Mouse (Mus musculus) lung, embryonic 16.5 days (tissue): Measurements from ENCODE around the gene Rnf115. TPM values are rescaled to one million over a fixed set of nuclear protein-coding genes. Genes with fewer than 3 reads are reported as not detected.

Experiments
- ATAC-seq: fragments of 200-750 bp; cut with Nextera tagmentation; 2 replicates; pipeline ENCODE4 v1.8.0; 2017; ENCODE audit warnings: low read depth, mild to moderate bottlenecking, moderate library complexity
- H3K27ac ChIP-seq: fragments of 300-500 bp; sonication (generic); 2 replicates; pipeline ENCODE4 v1.5.1; 2014; ENCODE audit warnings: mild to moderate bottlenecking, control low read depth, low read length
- H3K27me3 ChIP-seq: fragments of 300-500 bp; sonication (generic); 2 replicates; pipeline ENCODE4 v1.6.1; 2014; ENCODE audit warnings: low read depth, low read length, mixed read lengths; ENCODE audit not compliant: control insufficient read depth, insufficient read depth
- H3K36me3 ChIP-seq: fragments of 300-500 bp; sonication (generic); 2 replicates; pipeline ENCODE4 v1.6.1; 2014; ENCODE audit warnings: low read length; ENCODE audit not compliant: control insufficient read depth, insufficient read depth
- H3K4me1 ChIP-seq: fragments of 300-500 bp; sonication (generic); replicated peaks from 2 replicates; pipeline ENCODE4 v1.6.1; 2014; ENCODE audit warnings: low read length, mixed read lengths; ENCODE audit not compliant: control insufficient read depth, insufficient read depth
- H3K4me2 ChIP-seq: fragments of 300-500 bp; sonication (generic); 2 replicates; pipeline ENCODE4 v1.6.1; 2014; ENCODE audit warnings: low read depth, low read length, control low read depth
- H3K4me3 ChIP-seq: fragments of 300-500 bp; sonication (generic); 2 replicates; pipeline ENCODE4 v1.5.1; 2014; ENCODE audit warnings: mild to moderate bottlenecking, low read length, control low read depth
- H3K9ac ChIP-seq: fragments of 300-500 bp; sonication (generic); 2 replicates; pipeline ENCODE4 v1.6.1; 2014; ENCODE audit warnings: low read length, control low read depth
- H3K9me3 ChIP-seq: fragments of 300-500 bp; sonication (generic); 2 replicates; pipeline ENCODE4 v1.6.1; 2016; ENCODE audit warnings: low read length; ENCODE audit not compliant: control insufficient read depth
- WGBS: fragments of 180-500 bp; shearing (Covaris S2); extraction: QIAGEN DNeasy Blood & Tissue Kit; methylation state at CpG from one replicate; pipeline ENCODE4 v1.1.7; 2014; 5-methylcytosine and 5-hydroxymethylcytosine counted together
- polyA plus RNA-seq: library from polyadenylated mRNA; unstranded; fragments of >200 nt; fragmentation: Nextera tagmentation; extraction: Ambion mirVana; gene quantifications from 2 replicates; pipeline ENCODE4 v1.2.1, GENCODE M21; 2015

Rnf115 gene
- polyA plus RNA-seq, 1 experiment from 2014 or later: 47.8 TPM

DNA sequence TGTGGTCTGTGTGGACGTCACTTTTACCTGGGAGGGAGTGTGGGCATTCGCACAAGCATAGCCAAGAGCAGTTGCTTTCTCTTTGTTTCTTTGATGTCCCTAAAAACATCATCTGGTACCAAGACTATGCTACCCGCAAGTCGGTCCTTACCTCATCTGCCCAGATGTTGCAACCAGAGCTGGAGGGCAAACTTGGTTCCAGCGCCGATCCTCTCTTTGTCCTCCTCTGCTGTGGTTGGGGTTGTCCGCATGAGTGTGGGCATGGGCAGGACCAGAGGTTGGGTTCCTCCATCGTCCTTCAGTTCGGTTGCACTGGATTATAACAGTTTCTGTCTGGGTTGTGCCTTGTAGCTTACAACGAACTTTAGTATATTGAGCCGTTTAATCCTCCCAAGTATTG lies 21.2 kb upstream of the Rnf115 start:
- H3K36me3 ChIP-seq: peaks cover 43% of the 10 kb centered on the region
- no peak for ATAC-seq
- H3K27me3 ChIP-seq: peaks cover 5% of the 10 kb centered on the region
- WGBS: 94% methylated on average over 11 of the region's 11 CpGs
- H3K9me3 ChIP-seq: no peaks in the 10 kb centered on the region
- no peak overlapping the region for H3K4me2 ChIP-seq
- no peak overlapping the region for H3K27ac ChIP-seq
- H3K4me3 ChIP-seq: no peak overlapping the region
- H3K4me1 ChIP-seq: no peaks in the 10 kb centered on the region
- no peak overlapping the region for H3K9ac ChIP-seq

- ATAC-seq: no peak
These were observed 20.5 kb upstream of the Rnf115 start for GRCm38 (mm10) chr3:96706984-96707383.

DNA sequence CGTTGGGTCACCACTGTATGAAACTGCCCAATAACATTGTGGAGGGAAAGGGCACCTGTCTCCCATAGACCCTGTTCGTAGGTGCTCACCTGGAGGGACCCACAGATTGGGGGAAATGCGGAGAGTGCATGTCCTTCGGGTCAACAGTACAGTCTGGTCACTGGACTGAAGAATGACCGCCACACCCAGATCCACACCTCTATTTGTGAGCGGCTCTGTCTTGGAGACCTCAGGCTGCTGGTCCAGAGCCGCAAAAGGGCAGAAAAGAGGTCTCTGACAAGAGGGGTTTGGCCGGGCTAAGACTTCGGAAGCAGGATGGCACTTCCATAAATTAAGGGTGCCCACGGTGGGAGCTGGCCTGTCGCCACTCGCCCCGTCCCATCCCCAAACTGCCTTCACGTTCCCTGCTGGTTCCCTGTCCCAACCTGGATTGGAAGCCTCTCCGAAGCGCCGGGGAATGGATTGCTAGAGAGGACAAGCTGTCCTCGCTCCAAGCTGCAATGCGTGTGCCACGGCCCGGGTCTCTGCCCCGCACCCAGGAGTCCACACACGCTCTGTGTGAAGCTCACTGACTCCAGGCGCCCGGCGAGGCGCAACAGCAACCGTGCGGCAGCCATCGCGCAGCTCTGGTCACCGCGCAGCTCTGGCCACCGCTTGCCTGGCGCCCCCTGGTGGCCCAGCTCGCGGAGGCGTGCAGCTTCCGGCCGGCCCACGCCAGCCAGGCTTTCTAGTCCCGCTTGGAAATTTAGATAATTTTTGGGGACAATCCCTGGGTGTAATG lies 19.4 kb upstream of the Rnf115 start, which contains the start of gene Nudt17:
Gene Nudt17, minus strand, starts transcription at position 660 of the 781 bp plus-strand sequence.
- 4% methylated on average over 42 of the region's 42 CpGs for WGBS
- peaks cover 41% of the 10 kb centered on the region for H3K36me3 ChIP-seq

More at GRCm38 (mm10) chr3:96706984-96707383, 20.5 kb upstream of the Rnf115 start:
- Histone ChIP-seq H3K4me3 (no peak overlapping the region), H3K4me2 (no peak overlapping the region), H3K36me3 (peaks cover 43% of the 10 kb centered on the region), H3K9ac (no peak overlapping the region), H3K9me3 (no peaks in the 10 kb centered on the region), H3K4me1 (no peaks in the 10 kb centered on the region), H3K27me3 (peaks cover 5% of the 10 kb centered on the region), H3K27ac (no peak overlapping the region)
- WGBS: 66% methylated on average over 7 of the region's 7 CpGs

GRCm38 (mm10) chr3:96708684-96709064 lies 18.8 kb upstream of the Rnf115 start:
- no peaks in the 10 kb centered on the region for H3K4me1 ChIP-seq
- no peak for ATAC-seq
- peak overlapping the region; percentile 98 for H3K4me2 ChIP-seq
- peaks cover 5% of the 10 kb centered on the region for H3K27me3 ChIP-seq
- WGBS: 44% methylated on average over 2 of the region's 2 CpGs
- H3K27ac ChIP-seq: no peak overlapping the region
- no peak overlapping the region; the same call in 1 of the 2 replicates for H3K4me3 ChIP-seq
- peak overlapping the region; percentile 82; the same call in 1 of the 2 replicates for H3K9ac ChIP-seq
- peaks cover 46% of the 10 kb centered on the region for H3K36me3 ChIP-seq
- H3K9me3 ChIP-seq: no peaks in the 10 kb centered on the region

More for the DNA sequence above, 19.4 kb upstream of the Rnf115 start, which contains the start of gene Nudt17:
- peak within 1 kb of the TSS; percentile 82 for H3K9ac ChIP-seq
- no peaks in the 10 kb centered on the region for H3K9me3 ChIP-seq
- peaks cover 5% of the 10 kb centered on the region for H3K27me3 ChIP-seq
- ATAC-seq: peak; percentile 93
- no peaks in the 10 kb centered on the region for H3K4me1 ChIP-seq
- H3K4me2 ChIP-seq: peak within 1 kb of the TSS; percentile 98
- H3K4me3 ChIP-seq: peak within 1 kb of the TSS; percentile 60
- H3K27ac ChIP-seq: no peak within 1 kb of the TSS

- no peak overlapping the region for H3K27ac ChIP-seq
- peaks cover 49% of the 10 kb centered on the region for H3K36me3 ChIP-seq
- H3K4me3 ChIP-seq: no peak overlapping the region
- ATAC-seq: no peak
- H3K9me3 ChIP-seq: no peaks in the 10 kb centered on the region
- no peak overlapping the region for H3K9ac ChIP-seq
- 76% methylated on average over 5 of the region's 5 CpGs for WGBS
- H3K4me2 ChIP-seq: no peak overlapping the region
- no peaks in the 10 kb centered on the region for H3K27me3 ChIP-seq
- H3K4me1 ChIP-seq: no peaks in the 10 kb centered on the region
These were observed 13.2 kb upstream of the Rnf115 start for GRCm38 (mm10) chr3:96714286-96714685.

GRCm38 (mm10) chr3:96715854-96716253 lies 11.6 kb upstream of the Rnf115 start:
- Histone ChIP-seq H3K4me1 (no peaks in the 10 kb centered on the region), H3K4me2 (no peak overlapping the region), H3K27ac (no peak overlapping the region), H3K9me3 (no peaks in the 10 kb centered on the region), H3K4me3 (no peak overlapping the region), H3K27me3 (no peaks in the 10 kb centered on the region), H3K36me3 (peaks cover 41% of the 10 kb centered on the region), H3K9ac (no peak overlapping the region)
- WGBS: 70% methylated on average over 2 of the region's 2 CpGs
- no peak for ATAC-seq

DNA sequence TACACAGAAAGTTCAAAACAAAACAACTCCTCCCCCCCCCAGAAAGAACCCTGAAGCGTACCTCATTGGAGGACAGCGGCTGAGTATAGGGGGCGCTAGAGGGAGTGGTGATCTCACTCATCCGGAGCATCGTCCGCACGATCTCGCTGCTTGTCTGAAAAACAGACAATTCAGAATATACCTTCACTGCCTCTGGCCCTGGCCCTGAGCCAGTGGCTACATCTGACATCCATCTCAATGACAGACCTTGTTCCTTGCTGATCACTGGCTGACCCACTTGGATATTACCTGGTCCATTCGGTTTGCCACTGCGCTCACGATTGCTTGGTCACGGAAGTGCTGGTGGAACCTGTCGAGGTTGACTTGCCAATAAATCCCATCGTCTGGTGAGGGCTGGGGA lies 8.3 kb upstream of the Rnf115 start:
- Histone ChIP-seq H3K4me2 (no peak overlapping the region), H3K27ac (no peak overlapping the region)

DNA sequence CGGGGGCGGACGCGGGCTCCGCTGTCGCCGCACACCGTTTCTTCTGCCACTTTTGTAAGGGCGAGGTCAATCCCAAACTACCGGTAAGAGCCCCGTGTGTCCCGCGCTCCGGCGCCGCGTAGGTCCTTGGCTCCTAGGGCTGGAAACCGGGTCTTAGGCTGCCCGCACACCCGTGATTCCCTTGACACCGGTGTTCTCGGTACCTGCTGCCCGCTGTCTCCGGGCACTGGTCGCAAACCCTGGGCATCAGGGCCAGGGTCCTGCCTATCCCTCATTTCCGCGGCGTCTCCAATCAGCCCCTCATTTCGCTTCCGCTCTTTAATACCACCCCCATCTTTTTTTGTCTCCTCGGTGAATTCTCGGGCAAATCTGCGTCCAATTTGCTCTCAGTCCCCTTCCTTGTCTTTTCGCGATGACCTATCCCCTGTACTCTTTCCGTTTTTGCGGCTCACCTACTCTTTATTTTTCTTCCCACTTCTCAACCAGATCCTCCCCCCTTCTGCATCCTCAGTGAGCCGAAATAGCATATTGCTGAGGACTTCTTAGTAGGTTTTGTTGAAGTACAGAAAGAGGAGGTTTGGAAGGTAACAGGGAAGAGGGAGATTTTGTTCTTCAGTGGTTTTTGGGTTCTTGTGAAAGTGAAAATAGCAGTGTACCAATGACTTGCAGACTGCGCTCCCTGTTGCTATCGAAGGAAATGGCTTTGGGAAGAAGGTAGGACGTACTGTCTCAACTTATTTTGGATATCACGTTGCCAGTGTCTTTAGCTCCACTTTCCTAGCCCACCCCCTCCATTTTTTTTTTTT lies 567 bp downstream of the Rnf115 start:
- WGBS: under 1% methylated on average over 42 of the region's 42 CpGs
- Histone ChIP-seq H3K9ac (peak overlapping the region; percentile 67), H3K9me3 (no peaks in the 10 kb centered on the region), H3K27ac (peak overlapping the region; percentile 53), H3K4me2 (peak overlapping the region; percentile 54), H3K4me3 (peak overlapping the region; percentile 78), H3K4me1 (peaks cover 15% of the 10 kb centered on the region), H3K36me3 (peaks cover 3% of the 10 kb centered on the region; the same call in 1 of the 2 replicates), H3K27me3 (no peaks in the 10 kb centered on the region)
- peak; percentile 61 for ATAC-seq

More for the DNA sequence above, 8.3 kb upstream of the Rnf115 start:
- Histone ChIP-seq H3K4me1 (no peaks in the 10 kb centered on the region), H3K4me3 (no peak overlapping the region), H3K27me3 (no peaks in the 10 kb centered on the region), H3K9me3 (no peaks in the 10 kb centered on the region), H3K36me3 (peaks cover 24% of the 10 kb centered on the region), H3K9ac (no peak overlapping the region)
- no peak for ATAC-seq
- WGBS: 39% methylated on average over 14 of the region's 14 CpGs
